Mouse (Mus musculus) MEL (cell line): ENCODE data around the gene Bicd2. TPM values are rescaled to one million over a fixed set of nuclear protein-coding genes. Genes with fewer than 3 reads are reported as not detected.

Experiments used
- DNase-seq: peaks from one replicate; pipeline ENCODE4 v3.0.0; 2011; ENCODE audit warnings: low read depth, low spot score
- H3K27ac ChIP-seq: 2 replicates; pipeline ENCODE4 v1.5.1; 2012; ENCODE audit warnings: low read depth, mild to moderate bottlenecking, control low read depth, low read length, moderate library complexity; ENCODE audit not compliant: control insufficient read depth
- H3K27me3 ChIP-seq, 2 experiments: fragments of 150-350 bp in 1 of 2; sonication (generic) in 1 of 2; 2 replicates each; pipeline ENCODE4 v1.6.1; 2012; ENCODE audit warnings: low read length in 2 of 2, mild to moderate bottlenecking in 2 of 2, improper control_type of control experiment in 1 of 2, moderate library complexity in 1 of 2; ENCODE audit not compliant: insufficient read depth in 2 of 2, control insufficient read depth in 1 of 2
- H3K36me3 ChIP-seq, 2 experiments: 2 replicates each; pipeline ENCODE4 v1.6.1; 2012 to 2014; ENCODE audit warnings: low read length in 2 of 2, improper control_type of control experiment in 1 of 2, inconsistent platforms in 1 of 2, mild to moderate bottlenecking in 1 of 2; ENCODE audit not compliant: insufficient read depth in 2 of 2, control insufficient read depth in 1 of 2
- H3K4me1 ChIP-seq, 2 experiments: fragments of 150-350 bp in 1 of 2; sonication (generic) in 1 of 2; 2 replicates each; pipeline ENCODE4 v1.6.1; 2012; ENCODE audit warnings: low read length in 2 of 2, improper control_type of control experiment in 1 of 2, mild to moderate bottlenecking in 1 of 2; ENCODE audit not compliant: insufficient read depth in 2 of 2, control insufficient read depth in 1 of 2
- H3K4me3 ChIP-seq, 2 experiments: fragments of 150-350 bp in 1 of 2; sonication (generic) in 1 of 2; 2 replicates each; pipeline ENCODE4 v1.5.1; 2012; ENCODE audit warnings: low read depth in 2 of 2, low read length in 2 of 2, mild to moderate bottlenecking in 2 of 2, moderate library complexity in 2 of 2, control low read depth in 1 of 2, improper control_type of control experiment in 1 of 2; ENCODE audit not compliant: control insufficient read depth in 1 of 2, insufficient read depth in 1 of 2
- H3K79me2 ChIP-seq: 2 replicates; pipeline ENCODE4 v1.6.1; 2012; ENCODE audit warnings: mild to moderate bottlenecking, low read length, moderate library complexity; ENCODE audit not compliant: control insufficient read depth, poor library complexity, insufficient read depth
- H3K9ac ChIP-seq: 2 replicates; pipeline ENCODE4 v1.6.1; 2012; ENCODE audit warnings: low read depth, mild to moderate bottlenecking, control low read depth, low read length, moderate library complexity; ENCODE audit not compliant: control insufficient read depth, poor library complexity, severe bottlenecking
- H3K9me3 ChIP-seq: fragments of 150-350 bp; sonication (generic); replicated peaks from 2 replicates; pipeline ENCODE4 v1.6.1; 2012; ENCODE audit warnings: mild to moderate bottlenecking, low read length, improper control_type of control experiment, moderate library complexity; ENCODE audit not compliant: insufficient read depth
- BHLHE40 ChIP-seq: IDR thresholded peaks from 2 replicates; pipeline ENCODE4 v1.6.1; 2012; ENCODE audit warnings: low read depth, mild to moderate bottlenecking, inconsistent platforms, low read length, improper control_type of control experiment, borderline replicate concordance
- CTCF ChIP-seq, 3 experiments: IDR thresholded peaks in 2 of 3; conservative IDR thresholded peaks in 1 of 3; 2 replicates each; pipeline ENCODE4 v1.5.1; 2011 to 2012; ENCODE audit warnings: low read length in 3 of 3, low read depth in 2 of 3, mild to moderate bottlenecking in 2 of 3, improper control_type of control experiment in 1 of 3, inconsistent platforms in 1 of 3, mixed read lengths in 1 of 3, moderate library complexity in 1 of 3; ENCODE audit not compliant: control insufficient read depth in 1 of 3, insufficient read depth in 1 of 3, poor library complexity in 1 of 3, severe bottlenecking in 1 of 3
- ELF1 ChIP-seq: IDR thresholded peaks from 2 replicates; pipeline ENCODE4 v1.6.1; 2014; ENCODE audit warnings: low read depth, mild to moderate bottlenecking, inconsistent platforms, low read length, improper control_type of control experiment, moderate library complexity
- ETS1 ChIP-seq: IDR thresholded peaks from 2 replicates; pipeline ENCODE4 v1.6.1; 2012; ENCODE audit warnings: low read depth, mild to moderate bottlenecking, inconsistent platforms, low read length, improper control_type of control experiment, moderate library complexity
- GATA1 ChIP-seq: IDR thresholded peaks from 2 replicates; pipeline ENCODE4 v1.6.1; 2011; ENCODE audit warnings: low read depth, low read length, improper control_type of control experiment
- HCFC1 ChIP-seq: IDR thresholded peaks from 2 replicates; pipeline ENCODE4 v1.6.1; 2012; ENCODE audit warnings: low read depth, mild to moderate bottlenecking, inconsistent platforms, low read length, improper control_type of control experiment, moderate library complexity
- MAFK ChIP-seq: IDR thresholded peaks from 2 replicates; pipeline ENCODE4 v1.6.1; 2011; ENCODE audit warnings: low read depth, mild to moderate bottlenecking, low read length, improper control_type of control experiment, borderline replicate concordance
- MAX ChIP-seq: IDR thresholded peaks from 2 replicates; pipeline ENCODE4 v1.6.1; 2011; ENCODE audit warnings: low read length, improper control_type of control experiment
- MAZ ChIP-seq: IDR thresholded peaks from 2 replicates; pipeline ENCODE4 v1.6.1; 2012; ENCODE audit warnings: low read depth, mild to moderate bottlenecking, inconsistent platforms, low read length, improper control_type of control experiment
- MYB ChIP-seq: IDR thresholded peaks from 2 replicates; pipeline ENCODE4 v1.6.1; 2011; ENCODE audit warnings: mild to moderate bottlenecking, low read depth, low read length, improper control_type of control experiment
- MYC ChIP-seq: IDR thresholded peaks from 2 replicates; pipeline ENCODE4 v1.6.1; 2011; ENCODE audit warnings: low read depth, mild to moderate bottlenecking, low read length, improper control_type of control experiment, moderate library complexity
- POLR2A ChIP-seq, 2 experiments: IDR thresholded peaks; 2 replicates each; pipeline ENCODE4 v1.6.1; 2011 to 2012; ENCODE audit warnings: low read length in 2 of 2, mild to moderate bottlenecking in 2 of 2, control low read depth in 1 of 2, improper control_type of control experiment in 1 of 2, low read depth in 1 of 2, moderate library complexity in 1 of 2; ENCODE audit not compliant: control insufficient read depth in 1 of 2, insufficient read depth in 1 of 2, poor library complexity in 1 of 2
- POLR2AphosphoS2 ChIP-seq: IDR thresholded peaks from 2 replicates; pipeline ENCODE4 v1.6.1; 2011; ENCODE audit warnings: low read length, improper control_type of control experiment
- RCOR1 ChIP-seq: IDR thresholded peaks from 2 replicates; pipeline ENCODE4 v1.6.1; 2012; ENCODE audit warnings: low read depth, mild to moderate bottlenecking, inconsistent platforms, low read length, improper control_type of control experiment
- SMC3 ChIP-seq: IDR thresholded peaks from 2 replicates; pipeline ENCODE4 v1.6.1; 2011; ENCODE audit warnings: low read depth, low read length, improper control_type of control experiment
- USF1 ChIP-seq: IDR thresholded peaks from 2 replicates; pipeline ENCODE4 v1.6.1; 2014; ENCODE audit warnings: low read depth, mild to moderate bottlenecking, inconsistent platforms, low read length, improper control_type of control experiment, moderate library complexity
- USF2 ChIP-seq, 2 experiments: IDR thresholded peaks; 2 replicates each; pipeline ENCODE4 v1.6.1; 2011 to 2012; ENCODE audit warnings: improper control_type of control experiment in 2 of 2, low read length in 2 of 2, borderline replicate concordance in 1 of 2, inconsistent platforms in 1 of 2, low read depth in 1 of 2, mild to moderate bottlenecking in 1 of 2; ENCODE audit not compliant: insufficient read depth in 1 of 2
- ZC3H11A ChIP-seq: IDR thresholded peaks from 2 replicates; pipeline ENCODE4 v1.6.1; 2012; ENCODE audit warnings: low read depth, mild to moderate bottlenecking, inconsistent platforms, low read length, improper control_type of control experiment
- ZNF384 ChIP-seq: IDR thresholded peaks from 2 replicates; pipeline ENCODE4 v1.6.1; 2012; ENCODE audit warnings: low read depth, mild to moderate bottlenecking, inconsistent platforms, low read length, improper control_type of control experiment
- polyA plus RNA-seq, 2 experiments: library from polyadenylated mRNA; stranded (reverse) in 1 of 2; unstranded in 1 of 2; fragments of >175 nt in 1 of 2; fragments of >200 nt in 1 of 2; gene quantifications; 2 replicates each; pipeline versions ENCODE4 v1.2.1 to v1.2.4; 2012; ENCODE audit warnings: low replicate concordance in 2 of 2, low read depth in 1 of 2; ENCODE audit not compliant: insufficient read length in 2 of 2, insufficient read depth in 1 of 2, missing spikeins in 1 of 2
- total RNA-seq: library from RNA; depleted of rRNA; stranded (reverse); fragments of 300-350 nt; gene quantifications from 2 replicates; pipeline ENCODE4 v1.2.3, GENCODE M21; 2012

Bicd2 gene
- total and polyA plus RNA-seq, 3 experiments: 21.8 to 22.6 TPM; not detected in 1

DNA sequence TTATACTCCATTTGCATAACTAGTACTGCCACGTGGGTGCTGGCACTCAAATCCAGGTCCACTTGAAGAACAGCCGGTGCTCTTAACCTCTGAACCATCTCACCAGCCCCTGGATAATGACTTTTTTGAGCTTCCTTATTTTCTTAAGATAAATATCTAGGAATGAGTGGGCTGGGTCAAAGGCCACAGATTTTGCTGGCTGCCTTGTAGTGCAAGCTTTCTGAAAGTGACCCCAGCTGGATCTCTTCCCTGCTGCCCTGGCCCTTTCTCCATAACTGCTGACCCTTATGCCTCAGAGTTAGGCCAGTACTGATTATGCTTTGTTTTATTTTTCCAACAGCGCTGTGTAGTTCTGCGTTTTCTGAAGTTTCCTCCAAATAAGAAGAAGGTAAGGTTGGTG is 89.1 kb downstream of the Bicd2 start:
- Histone ChIP-seq H3K27me3 (no peaks in the 10 kb centered on the region), H3K9me3 (no peaks in the 10 kb centered on the region), H3K79me2 (peaks cover 38% of the 10 kb centered on the region), H3K36me3 (peaks cover 6 to 8% of the 10 kb centered on the region in 2 experiments), H3K27ac (no peak overlapping the region), H3K9ac (no peak overlapping the region), H3K4me1 (peaks cover 2 to 4% of the 10 kb centered on the region in 2 experiments; a peak in 2 of 4 replicates), H3K4me3 (no peak overlapping the region)
- TF ChIP-seq HCFC1: no peak
- DNase-seq: no peak

GRCm38 (mm10) chr13:49433268-49434029 is 92.1 kb downstream of the Bicd2 start:
- no peak for TF ChIP-seq ZNF384
- no peak for TF ChIP-seq USF1
- no peak for TF ChIP-seq GATA1
- TF ChIP-seq MYB: no peak
- TF ChIP-seq MAX: no peak
- no peak for TF ChIP-seq POLR2A (IDR thresholded peaks at IDR 0.05; ENCODE audit: control insufficient read depth in 1 of 2, insufficient read depth in 1 of 2, low read depth in 1 of 2, low read length in 2 of 2, poor library complexity in 1 of 2)
- no peak for TF ChIP-seq CTCF (IDR thresholded peaks at IDR 0.05 in 2 of 3, conservative IDR thresholded peaks at IDR 0.05 in 1 of 3; ENCODE audit: control insufficient read depth in 1 of 3, insufficient read depth in 1 of 3, low read depth in 2 of 3, low read length in 3 of 3, poor library complexity in 1 of 3, severe bottlenecking in 1 of 3)
- TF ChIP-seq MYC: no peak
- no peak for TF ChIP-seq RCOR1
- no peak for TF ChIP-seq POLR2AphosphoS2
- TF ChIP-seq ETS1: no peak
- TF ChIP-seq BHLHE40: no peak
- TF ChIP-seq SMC3: no peak
- no peak for TF ChIP-seq ZC3H11A
- TF ChIP-seq USF2 (IDR thresholded peaks at IDR 0.05; ENCODE audit: borderline replicate concordance in 1 of 2, insufficient read depth in 1 of 2, low read depth in 1 of 2, low read length in 2 of 2): no peak
- TF ChIP-seq ELF1: no peak
- no peak for TF ChIP-seq MAFK
- no peak for TF ChIP-seq MAZ
- Histone ChIP-seq H3K4me1 (no peaks in the 10 kb centered on the region), H3K36me3 (peaks cover 0 to 10% of the 10 kb centered on the region in 2 experiments; a peak in 3 of 4 replicates)

More at GRCm38 (mm10) chr13:49433268-49434029, 92.1 kb downstream of the Bicd2 start:
- no peaks in the 10 kb centered on the region for H3K9me3 ChIP-seq
- H3K9ac ChIP-seq: no peak overlapping the region
- H3K79me2 ChIP-seq: peaks cover 17% of the 10 kb centered on the region
- no peak overlapping the region for H3K4me3 ChIP-seq
- no peak for DNase-seq
- H3K27me3 ChIP-seq: no peaks in the 10 kb centered on the region
- H3K27ac ChIP-seq: no peak overlapping the region
